Comparison of ENCODE assay signal across 8 mouse cellular contexts in the genomic region with DNA sequence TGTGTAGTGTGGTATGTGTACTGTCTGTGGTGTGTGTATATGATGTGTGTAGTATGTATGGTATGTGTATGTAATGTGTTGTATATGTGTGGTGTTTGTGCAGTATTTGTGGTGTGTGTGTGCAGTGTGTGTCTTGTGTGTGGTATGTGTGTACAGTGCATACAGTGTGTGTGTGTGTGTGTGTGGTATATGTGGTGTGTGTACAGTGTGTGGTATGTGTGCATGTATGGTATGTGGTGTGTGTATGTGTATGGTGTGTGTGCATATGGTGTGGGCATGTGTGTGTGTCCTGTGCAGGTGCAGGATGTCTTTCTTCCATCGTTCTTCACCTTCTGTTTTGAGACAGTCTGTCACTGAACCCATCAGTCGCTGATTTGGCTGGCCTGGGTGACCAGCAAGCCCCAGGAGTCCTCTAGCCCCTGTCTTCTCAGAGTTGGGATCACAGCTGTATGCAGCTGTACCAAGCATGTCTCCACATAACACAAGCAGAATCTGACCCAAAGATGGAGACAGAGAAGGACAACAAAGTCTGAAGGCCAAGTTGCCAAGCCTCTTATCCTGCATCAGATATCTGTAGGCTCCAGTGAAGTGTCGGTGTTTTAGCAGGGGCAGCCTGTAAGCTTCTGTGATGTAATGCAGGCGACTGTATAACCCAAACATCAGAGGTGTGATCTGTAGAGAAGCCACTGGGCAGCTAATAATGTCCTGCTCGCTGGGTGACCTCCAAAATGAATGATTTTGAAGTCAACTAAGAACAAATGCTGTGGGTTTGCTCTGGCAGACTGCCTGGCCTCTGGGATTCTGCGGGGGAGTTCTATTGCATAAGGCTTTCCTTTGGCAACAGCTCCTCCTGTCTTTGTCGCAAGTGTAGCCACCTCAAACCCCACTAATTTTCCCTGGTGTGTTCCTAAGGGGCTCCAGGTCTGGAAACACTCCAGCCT. TPM values are rescaled to one million over a fixed set of nuclear protein-coding genes. Genes with fewer than 3 reads are reported as not detected.
DNase-seq lines count a peak whose midpoint lies in the region; ATAC-seq and TF ChIP-seq lines count a peak whose summit lies in the region.

No protein-coding gene starts in this region.

- TF ChIP-seq CTCF in hindbrain, postnatal 0 days (IDR thresholded peaks at IDR 0.05; ENCODE audit: low read depth): peak; percentile 45
- TF ChIP-seq CTCF in bone marrow macrophage, adult 2 months (IDR thresholded peaks at IDR 0.05; ENCODE audit: low read depth, low read length): 0 out of 2 replicates have a peak, but pooled peaks have one; percentile 23

- H3K9me3 ChIP-seq in hindbrain, postnatal 0 days (ENCODE audit: low read length): no peaks in the 10 kb centered on the region
- no peaks in the 10 kb centered on the region for H3K9me3 ChIP-seq in hindbrain, embryonic 11.5 days (ENCODE audit: control insufficient read depth, low read length)

- no peak overlapping the region for H3K27ac ChIP-seq in hindbrain, postnatal 0 days
- H3K27ac ChIP-seq in hindbrain, embryonic 11.5 days (ENCODE audit: low read depth, low read length): no peak overlapping the region
- no peak overlapping the region for H3K27ac ChIP-seq in bone marrow macrophage, adult 2 months (ENCODE audit: insufficient read depth, low read depth, low read length)

- DNase-seq in hindbrain, postnatal 0 days (ENCODE audit: low spot score): peak; percentile 59
- no peak for DNase-seq in hindbrain, embryonic 11.5 days (ENCODE audit: low spot score)
- DNase-seq in heart, postnatal 36 days: peak; percentile 59 to 67
- DNase-seq in left cerebral cortex, postnatal 14 days (ENCODE audit: low spot score in 2 of 2): peak; percentile 70 to 80
- peak; percentile 83 for DNase-seq in ovary, postnatal 36 days (ENCODE audit: low spot score)
- no peak for DNase-seq in thymus, postnatal 14 days

- no peak for ATAC-seq in hindbrain, postnatal 0 days
- no peak for ATAC-seq in hindbrain, embryonic 11.5 days (ENCODE audit: low FRiP score)
- no peak for ATAC-seq in inflammation-experienced regulatory T-cells, adult 6 months

- no peaks in the 10 kb centered on the region for H3K4me1 ChIP-seq in hindbrain, postnatal 0 days (ENCODE audit: insufficient read depth, low read length)
- no peaks in the 10 kb centered on the region for H3K4me1 ChIP-seq in hindbrain, embryonic 11.5 days (replicated peaks; ENCODE audit: control insufficient read depth, insufficient read depth, low read length)
- no peaks in the 10 kb centered on the region for H3K4me1 ChIP-seq in bone marrow macrophage, adult 2 months (ENCODE audit: control insufficient read depth, insufficient read depth, low read length)

- no peak overlapping the region for H3K4me3 ChIP-seq in hindbrain, postnatal 0 days (ENCODE audit: low read length)
- no peak overlapping the region for H3K4me3 ChIP-seq in hindbrain, embryonic 11.5 days (ENCODE audit: low read depth, low read length)
- no peak overlapping the region for H3K4me3 ChIP-seq in bone marrow macrophage, adult 2 months (ENCODE audit: insufficient read depth, low read length)

- 52% methylated on average over 7 of the region's 7 CpGs for WGBS in hindbrain, postnatal 0 days
- WGBS in hindbrain, embryonic 11.5 days: 64% methylated on average over 7 of the region's 7 CpGs

- H3K9ac ChIP-seq in hindbrain, postnatal 0 days (replicated peaks; ENCODE audit: low read length): no peak overlapping the region
- no peak overlapping the region for H3K9ac ChIP-seq in hindbrain, embryonic 11.5 days (ENCODE audit: low read depth, low read length)

- intact Hi-C loops in heart, postnatal 36 days (cut with DNase I): no loop called here
- intact Hi-C loops in left cerebral cortex, postnatal 14 days (cut with DNase I): no loop called here

- no peak overlapping the region for H3K4me2 ChIP-seq in hindbrain, postnatal 0 days (ENCODE audit: low read depth, low read length)
- no peak overlapping the region for H3K4me2 ChIP-seq in hindbrain, embryonic 11.5 days (replicated peaks; ENCODE audit: low read depth, low read length)

- no peaks in the 10 kb centered on the region for H3K27me3 ChIP-seq in hindbrain, postnatal 0 days (ENCODE audit: insufficient read depth, low read length)
- no peaks in the 10 kb centered on the region for H3K27me3 ChIP-seq in hindbrain, embryonic 11.5 days (ENCODE audit: control insufficient read depth, insufficient read depth, low read length)

- TF ChIP-seq POLR2A in bone marrow macrophage, adult 2 months (IDR thresholded peaks at IDR 0.05; ENCODE audit: borderline replicate concordance, low read depth, low read length): no peak

- H3K36me3 ChIP-seq in hindbrain, postnatal 0 days (ENCODE audit: insufficient read depth, low read length): peaks cover 9% of the 10 kb centered on the region; the same call in 1 of the 2 replicates
- H3K36me3 ChIP-seq in hindbrain, embryonic 11.5 days (ENCODE audit: control insufficient read depth, insufficient read depth, low read length): 0 out of 2 replicates have a peak, but pooled peaks cover 2% of the 10 kb centered on the region

RNA-seq across cellular contexts. Expression of a gene that starts 6.8 kb away (rescaled TPM):
- 183 and 231 TPM in 2 replicates for total RNA-seq in hindbrain, postnatal 0 days (2014; rRNA removed)
- polyA plus RNA-seq in hindbrain, postnatal 0 days (2015; fragmentation: Nextera tagmentation; extraction: Ambion mirVana): 1,048 and 1,063 TPM in 2 replicates
- polyA plus RNA-seq in hindbrain, embryonic 11.5 days (2014; fragmentation: Nextera tagmentation; extraction: Ambion mirVana): 533 and 550 TPM in 2 replicates
- polyA plus RNA-seq in bone marrow macrophage, adult 2 months (2012; ENCODE audit: insufficient read depth, insufficient read length, missing spikeins): 209 and 211 TPM in 2 replicates
- total RNA-seq in heart, postnatal 36 days (2021): 1,000 to 10,000 TPM; 1,571 to 1,600 TPM
- 100 to 1,000 TPM; 429 to 434 TPM for total RNA-seq in left cerebral cortex, postnatal 14 days (2021)
- 100 to 1,000 TPM; 424 to 529 (median 465) TPM for polyA plus RNA-seq in inflammation-experienced regulatory T-cells, adult 6 months (2017; shearing (Covaris generic))

RNA-seq across cellular contexts. Expression of a gene that starts 7.2 kb away (rescaled TPM):
- 22.7 and 24.5 TPM in 2 replicates for total RNA-seq in hindbrain, postnatal 0 days (2014; rRNA removed)
- polyA plus RNA-seq in hindbrain, postnatal 0 days (2015; fragmentation: Nextera tagmentation; extraction: Ambion mirVana): 56.5 and 58.5 TPM in 2 replicates
- polyA plus RNA-seq in hindbrain, embryonic 11.5 days (2014; fragmentation: Nextera tagmentation; extraction: Ambion mirVana): 80.8 and 82.6 TPM in 2 replicates
- polyA plus RNA-seq in bone marrow macrophage, adult 2 months (2012; ENCODE audit: insufficient read depth, insufficient read length, missing spikeins): 34.0 and 36.1 TPM in 2 replicates
- total RNA-seq in heart, postnatal 36 days (2021): 10 to 100 TPM; 24.5 to 24.9 TPM
- 10 to 100 TPM; 25.7 to 30.7 TPM for total RNA-seq in left cerebral cortex, postnatal 14 days (2021)
- polyA plus RNA-seq in inflammation-experienced regulatory T-cells, adult 6 months (2017; shearing (Covaris generic)): 100 to 1,000 TPM; 125 to 146 (median 127) TPM

RNA-seq across cellular contexts. Expression of a gene that starts 49.3 kb away (rescaled TPM):
- total RNA-seq in hindbrain, postnatal 0 days (2014; rRNA removed): 20.4 and 23.6 TPM in 2 replicates
- 2.9 and 3.3 TPM in 2 replicates for polyA plus RNA-seq in hindbrain, postnatal 0 days (2015; fragmentation: Nextera tagmentation; extraction: Ambion mirVana)
- polyA plus RNA-seq in hindbrain, embryonic 11.5 days (2014; fragmentation: Nextera tagmentation; extraction: Ambion mirVana): 0.90 and 1.0 TPM in 2 replicates
- polyA plus RNA-seq in bone marrow macrophage, adult 2 months (2012; ENCODE audit: insufficient read depth, insufficient read length, missing spikeins): not detected in 2 replicates
- total RNA-seq in heart, postnatal 36 days (2021): not detected
- 10 to 100 TPM in 1 of 2 experiments, 1 to 10 TPM in 1; 5.8 to 14.4 TPM for total RNA-seq in left cerebral cortex, postnatal 14 days (2021)
- under 1 TPM in 2 of 3 experiments, not detected in 1; 0.34 to 0.37 TPM for polyA plus RNA-seq in inflammation-experienced regulatory T-cells, adult 6 months (2017; shearing (Covaris generic))

RNA-seq across cellular contexts. Expression of a gene that starts 59.8 kb away (rescaled TPM):
- total RNA-seq in hindbrain, postnatal 0 days (2014; rRNA removed): 15.0 and 15.5 TPM in 2 replicates
- polyA plus RNA-seq in hindbrain, postnatal 0 days (2015; fragmentation: Nextera tagmentation; extraction: Ambion mirVana): 13.6 and 13.8 TPM in 2 replicates
- polyA plus RNA-seq in hindbrain, embryonic 11.5 days (2014; fragmentation: Nextera tagmentation; extraction: Ambion mirVana): 31.5 and 33.2 TPM in 2 replicates
- 34.2 and 36.5 TPM in 2 replicates for polyA plus RNA-seq in bone marrow macrophage, adult 2 months (2012; ENCODE audit: insufficient read depth, insufficient read length, missing spikeins)
- total RNA-seq in heart, postnatal 36 days (2021): 10 to 100 TPM; 14.9 to 15.3 TPM
- 10 to 100 TPM; 18.6 to 19.8 TPM for total RNA-seq in left cerebral cortex, postnatal 14 days (2021)
- 10 to 100 TPM; 31.0 to 32.0 (median 31.7) TPM for polyA plus RNA-seq in inflammation-experienced regulatory T-cells, adult 6 months (2017; shearing (Covaris generic))

Comparison
In these comparisons a context has a peak if more than half of its experiments do, and no peak if none do; other contexts are left out.
1. DNase-seq: peak in hindbrain, postnatal 0 days (single experiment), heart, postnatal 36 days (2 of 2), left cerebral cortex, postnatal 14 days (2 of 2) and ovary, postnatal 36 days (single experiment); none in hindbrain, embryonic 11.5 days (single experiment) and thymus, postnatal 14 days (single experiment).